Mouse (Mus musculus) cerebellum, adult 11 months (tissue): Measurements from ENCODE around the gene Grin1.

Experiments
- DNase-seq: peaks from one replicate; pipeline ENCODE4 v3.0.0; 2022

The Grin1 gene

DNA sequence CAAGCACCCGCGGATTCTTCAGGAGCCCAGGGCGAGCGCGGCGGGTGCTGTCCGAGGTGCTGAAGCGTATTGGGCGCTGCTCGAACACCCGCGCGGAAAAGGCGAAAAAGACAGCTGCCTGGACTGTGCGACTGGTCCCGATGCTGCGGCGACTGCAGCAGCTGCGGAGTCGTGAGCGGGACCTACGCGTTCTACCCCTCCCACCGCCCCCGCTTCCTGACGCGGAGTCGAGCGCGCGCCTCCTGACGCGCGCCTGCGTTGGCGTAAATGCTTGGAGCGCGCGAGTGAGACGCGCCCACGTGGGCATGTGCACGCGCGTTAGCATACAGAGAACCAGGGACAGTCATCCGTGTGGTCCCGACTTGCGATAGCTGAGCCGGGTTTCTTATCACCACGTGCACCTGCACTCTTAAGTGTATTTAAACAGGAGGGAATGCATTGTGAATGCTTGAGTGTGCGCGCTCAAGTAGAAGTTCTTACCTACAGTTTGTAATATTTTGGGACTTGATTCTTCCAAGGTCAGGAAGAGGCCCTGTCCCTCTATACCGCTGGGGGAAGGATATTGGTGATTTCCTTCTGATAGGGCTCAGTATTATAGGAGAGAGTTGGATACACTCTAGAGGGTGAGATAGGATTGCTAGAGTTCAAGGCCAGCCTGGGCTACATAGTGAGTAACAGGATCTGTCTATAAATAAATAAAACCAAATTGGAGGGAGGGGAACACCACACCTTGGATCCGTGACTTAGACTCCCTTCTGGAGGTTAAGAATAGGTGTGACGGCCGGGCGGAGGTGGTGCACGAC, at the start of gene Grin1:
Grin1 (minus strand) TSS at position 217 of the 803 bp plus-strand sequence.
- DNase-seq = peak; percentile 87

- DNase-seq = peak; percentile 55
Observed at GRCm38 (mm10) chr2:25365091-25365761, 46.2 kb upstream of the Grin1 start, which contains the start of gene Uap1l1. Uap1l1 (minus strand) TSS chr2:25365682.

DNA sequence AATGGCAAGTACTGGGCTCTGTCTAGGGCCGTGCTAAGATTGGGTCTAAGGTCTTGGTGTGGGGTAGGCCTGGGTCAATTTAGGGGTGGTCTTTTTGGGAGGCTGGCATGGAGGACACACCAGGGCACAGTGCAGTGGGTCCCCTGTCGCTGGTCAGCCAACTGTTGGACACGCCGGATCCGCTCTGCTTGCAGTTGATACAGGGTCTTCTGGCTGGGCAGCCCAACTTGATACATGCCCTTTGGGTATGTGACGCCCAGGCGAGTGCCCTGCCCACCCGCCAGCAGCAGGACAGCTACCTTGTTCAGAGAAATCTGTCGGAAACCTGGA, 45.7 kb upstream of the Grin1 start:
- no peak for DNase-seq

GRCm38 (mm10) chr2:25364313-25364712, 45.3 kb upstream of the Grin1 start:
- no peak for DNase-seq

DNA sequence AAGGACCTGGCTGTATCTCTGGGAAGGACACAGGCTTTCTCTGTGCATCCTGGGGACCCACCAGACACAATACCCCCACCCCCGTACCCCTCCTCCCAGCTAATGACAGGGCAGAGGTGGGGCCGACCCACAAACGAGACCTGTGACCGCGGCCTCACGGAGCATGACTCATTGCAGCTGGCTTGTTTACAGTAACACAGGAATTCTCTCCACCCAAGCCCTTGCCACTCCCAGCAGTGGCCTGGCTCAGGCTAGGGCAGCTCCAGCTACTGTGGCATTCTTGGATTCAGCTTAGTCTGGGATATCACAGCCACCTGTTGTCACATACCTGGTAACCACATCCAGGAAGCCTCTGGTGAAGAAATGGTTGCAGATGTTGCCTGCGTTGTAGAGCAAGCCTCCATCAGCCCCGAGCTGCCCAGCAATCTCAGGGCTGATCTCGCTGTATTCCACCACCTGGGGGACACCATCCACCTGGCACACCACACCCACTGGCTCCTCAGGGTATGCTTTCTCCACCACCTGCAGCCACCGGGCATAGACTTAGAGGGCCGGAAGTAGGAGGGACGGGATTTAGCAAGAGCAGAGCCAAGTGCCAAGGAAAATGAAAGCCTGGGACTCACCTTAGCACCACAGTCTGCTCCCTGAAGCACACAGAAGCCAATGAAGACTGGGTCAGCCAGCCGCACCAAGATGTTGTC, 44.6 kb upstream of the Grin1 start:
- DNase-seq = no peak

DNA sequence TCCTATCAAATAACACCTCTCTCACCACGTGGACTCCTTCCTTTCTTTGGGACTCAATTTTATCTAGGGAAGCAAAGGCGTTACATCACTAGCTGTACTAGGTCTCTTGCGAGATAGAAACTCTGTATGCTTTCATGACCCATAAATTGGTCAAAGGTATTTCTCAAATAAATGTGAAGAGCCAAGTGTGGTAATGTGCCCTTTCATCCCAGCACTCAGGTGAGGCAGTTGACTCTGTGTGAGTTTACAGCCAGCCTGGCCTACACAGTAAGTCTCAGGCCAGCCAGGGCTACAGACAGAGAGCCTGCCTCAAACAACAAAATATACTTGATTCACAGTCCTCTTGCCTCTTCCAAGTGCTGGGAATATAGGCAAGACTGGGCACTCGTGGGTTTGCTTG, 40.9 kb upstream of the Grin1 start:
- DNase-seq = no peak

- DNase-seq = peak; percentile 78
Observed at GRCm38 (mm10) chr2:25356208-25357079, 37.5 kb upstream of the Grin1 start, which contains the start of gene Dpp7. Dpp7 (minus strand) TSS chr2:25356359.

GRCm38 (mm10) chr2:25355419-25356066, 36.6 kb upstream of the Grin1 start:
- no peak for DNase-seq

- DNase-seq = no peak
Observed at GRCm38 (mm10) chr2:25354211-25354610, 35.2 kb upstream of the Grin1 start.

- DNase-seq = no peak
Observed at GRCm38 (mm10) chr2:25350701-25351100, 31.7 kb upstream of the Grin1 start.

GRCm38 (mm10) chr2:25349499-25349898, 30.5 kb upstream of the Grin1 start:
- DNase-seq = no peak

GRCm38 (mm10) chr2:25348162-25348561, 29.2 kb upstream of the Grin1 start:
- no peak for DNase-seq

GRCm38 (mm10) chr2:25338303-25338702, 19.3 kb upstream of the Grin1 start:
- no peak for DNase-seq

GRCm38 (mm10) chr2:25333569-25333968, 14.6 kb upstream of the Grin1 start:
- DNase-seq = no peak

DNA sequence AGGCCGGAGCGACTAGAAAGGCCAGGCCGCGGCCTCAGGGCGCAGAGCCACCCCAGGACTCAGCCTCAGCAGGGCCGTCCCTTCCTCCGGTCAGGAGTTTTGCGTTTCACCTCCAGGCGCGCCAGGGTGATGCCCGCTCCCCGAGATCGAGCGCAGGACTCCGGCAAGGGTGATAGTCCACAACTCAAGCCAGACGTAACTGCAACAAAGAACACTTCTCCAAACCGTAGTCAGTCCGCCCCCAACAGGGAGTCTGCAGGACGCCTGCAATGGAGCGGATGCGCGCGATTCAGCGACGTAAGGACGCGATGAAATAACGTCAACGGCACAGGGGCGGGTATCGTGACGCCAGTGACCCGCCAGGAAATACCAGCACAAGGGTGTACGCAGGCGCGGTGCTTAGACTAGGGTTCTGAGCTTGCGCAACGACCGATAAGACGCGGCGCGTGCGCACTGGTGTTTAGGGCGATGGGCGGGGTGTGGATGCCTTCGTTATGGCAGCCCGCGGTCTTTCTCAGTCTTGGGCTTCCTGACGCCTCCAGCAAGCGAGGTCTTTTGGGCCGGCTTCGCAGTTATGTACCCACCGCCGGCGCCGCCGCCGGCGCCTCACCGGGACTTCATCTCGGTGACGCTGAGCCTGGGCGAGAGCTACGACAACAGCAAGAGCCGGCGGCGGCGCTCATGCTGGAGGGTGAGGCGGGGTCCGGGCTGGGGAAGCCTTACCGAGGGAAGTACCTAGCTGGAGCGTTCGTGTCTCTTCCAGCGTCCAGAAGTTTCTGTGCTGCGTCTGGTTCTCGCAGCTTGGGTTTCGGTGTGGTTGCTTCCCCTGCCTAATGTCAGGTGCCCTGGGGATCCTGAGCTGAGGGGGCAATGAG, 13.5 kb upstream of the Grin1 start, which contains the start of gene Man1b1:
Man1b1 (plus strand) TSS at position 53 of the 875 bp plus-strand sequence.
- peak; percentile 99 for DNase-seq

DNA sequence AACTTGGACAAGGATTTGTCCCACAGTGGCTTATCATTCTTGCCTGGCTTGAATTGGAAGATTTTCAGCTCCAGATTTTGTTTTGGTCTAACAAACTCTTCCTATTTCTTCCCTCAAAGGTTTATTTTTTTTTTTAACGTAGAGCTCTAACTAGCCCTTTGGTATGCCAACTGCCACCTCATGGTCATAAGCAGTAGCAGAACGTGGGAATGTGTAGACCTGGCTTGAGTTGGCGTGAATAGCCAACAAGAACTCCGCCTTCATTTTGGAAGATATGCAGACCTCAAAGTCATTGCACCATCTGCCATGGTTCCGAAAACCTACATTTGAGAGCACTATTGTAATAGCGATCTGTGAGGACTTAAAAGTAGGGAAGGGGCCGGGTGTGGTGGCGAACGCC, 12.5 kb upstream of the Grin1 start:
- DNase-seq = no peak

DNA sequence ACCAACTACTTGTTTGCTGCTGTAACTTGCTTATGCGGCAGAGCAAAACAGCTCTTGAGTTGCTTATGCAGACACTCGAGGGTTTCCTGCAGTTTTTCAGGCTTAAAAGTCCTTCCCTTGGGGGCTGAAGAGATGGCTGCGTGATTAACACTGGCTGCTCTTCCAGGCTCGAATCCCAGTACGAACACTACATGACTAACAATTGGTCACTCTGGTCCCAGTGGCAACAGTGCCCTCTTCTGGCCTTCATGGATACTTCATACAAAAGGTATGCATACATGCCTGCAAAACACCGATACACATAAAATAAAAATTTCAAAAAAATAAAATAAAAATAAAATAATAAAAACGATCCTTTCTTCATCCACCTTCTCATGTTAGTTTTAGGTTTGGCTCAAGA, 9.5 kb upstream of the Grin1 start:
- DNase-seq = no peak

GRCm38 (mm10) chr2:25326036-25326435, 7.0 kb upstream of the Grin1 start:
- no peak for DNase-seq

DNA sequence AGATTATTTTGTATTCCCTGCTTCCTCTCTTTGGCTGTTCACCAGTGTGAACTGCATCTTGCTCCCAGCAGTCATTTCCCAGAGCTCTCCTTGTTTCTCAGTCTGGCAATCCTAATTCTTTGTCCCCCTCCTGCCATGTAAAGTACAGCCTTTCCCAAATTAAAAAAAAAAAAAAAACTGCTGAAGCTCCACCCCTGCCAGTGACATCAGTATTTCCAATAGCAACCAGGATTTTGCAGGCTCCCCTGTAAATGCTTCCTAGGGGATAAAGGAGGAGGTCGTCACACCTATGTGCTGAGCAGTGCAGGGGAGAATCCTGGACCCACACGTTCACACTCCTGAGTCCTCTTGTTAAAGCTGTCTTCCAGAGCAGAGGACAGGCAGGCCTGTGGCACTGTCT, 1.1 kb upstream of the Grin1 start:
- no peak for DNase-seq

GRCm38 (mm10) chr2:25318119-25318966, 644 bp downstream of the Grin1 start:
- DNase-seq = peak; percentile 57
